Mouse (Mus musculus) MEL (cell line): ENCODE results near the gene Rps6kb2.

Experiments used
- CHD2 ChIP-seq: IDR thresholded peaks from 2 replicates; pipeline ENCODE4 v1.6.1; 2011; ENCODE audit warnings: low read length, improper control_type of control experiment
- EP300 ChIP-seq, 2 experiments: IDR thresholded peaks; 2 replicates each; pipeline ENCODE4 v1.6.1; 2011; ENCODE audit warnings: improper control_type of control experiment in 2 of 2, low read length in 2 of 2, low read depth in 1 of 2, mild to moderate bottlenecking in 1 of 2
- ZMIZ1 ChIP-seq: IDR thresholded peaks from 2 replicates; pipeline ENCODE4 v1.6.1; 2012; ENCODE audit warnings: low read depth, mild to moderate bottlenecking, inconsistent platforms, low read length, improper control_type of control experiment, moderate library complexity

DNA sequence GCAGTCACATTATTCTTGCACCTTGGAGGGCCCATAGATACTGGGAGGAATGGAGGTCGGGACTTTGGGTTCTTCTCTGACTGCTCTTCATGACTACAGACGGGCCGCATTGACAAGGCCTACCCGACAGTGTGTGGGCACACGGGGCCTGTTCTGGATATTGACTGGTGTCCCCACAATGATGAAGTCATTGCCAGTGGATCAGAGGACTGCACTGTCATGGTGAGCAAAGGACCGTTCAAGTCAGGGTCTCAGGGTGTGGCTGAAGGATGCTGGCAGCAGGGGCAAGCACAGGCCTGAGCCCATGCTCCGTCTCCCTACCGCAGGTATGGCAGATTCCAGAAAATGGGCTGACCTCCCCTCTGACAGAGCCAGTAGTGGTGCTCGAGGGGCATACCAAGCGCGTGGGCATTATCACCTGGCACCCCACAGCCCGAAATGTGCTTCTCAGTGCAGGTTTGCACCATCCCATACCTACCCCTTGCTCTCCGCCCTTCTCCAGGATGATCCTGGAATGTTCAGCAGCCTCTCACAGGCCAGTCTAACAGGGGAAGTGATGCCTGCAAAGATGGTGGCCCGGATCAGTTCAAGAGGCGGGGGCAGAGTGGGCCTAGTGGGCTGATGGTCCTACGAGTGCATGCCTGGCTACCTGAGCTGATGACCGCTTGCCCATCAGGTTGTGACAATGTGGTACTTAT lies 13.2 kb downstream of the Rps6kb2 start:
- TF ChIP-seq EP300 (IDR thresholded peaks at IDR 0.05; ENCODE audit: low read depth in 1 of 2, low read length in 2 of 2) = no peak
- TF ChIP-seq CHD2 = no peak
- TF ChIP-seq ZMIZ1 = no peak
